Mouse (Mus musculus): ENCODE results near the gene Zfp592.

Zfp592 gene

DNA sequence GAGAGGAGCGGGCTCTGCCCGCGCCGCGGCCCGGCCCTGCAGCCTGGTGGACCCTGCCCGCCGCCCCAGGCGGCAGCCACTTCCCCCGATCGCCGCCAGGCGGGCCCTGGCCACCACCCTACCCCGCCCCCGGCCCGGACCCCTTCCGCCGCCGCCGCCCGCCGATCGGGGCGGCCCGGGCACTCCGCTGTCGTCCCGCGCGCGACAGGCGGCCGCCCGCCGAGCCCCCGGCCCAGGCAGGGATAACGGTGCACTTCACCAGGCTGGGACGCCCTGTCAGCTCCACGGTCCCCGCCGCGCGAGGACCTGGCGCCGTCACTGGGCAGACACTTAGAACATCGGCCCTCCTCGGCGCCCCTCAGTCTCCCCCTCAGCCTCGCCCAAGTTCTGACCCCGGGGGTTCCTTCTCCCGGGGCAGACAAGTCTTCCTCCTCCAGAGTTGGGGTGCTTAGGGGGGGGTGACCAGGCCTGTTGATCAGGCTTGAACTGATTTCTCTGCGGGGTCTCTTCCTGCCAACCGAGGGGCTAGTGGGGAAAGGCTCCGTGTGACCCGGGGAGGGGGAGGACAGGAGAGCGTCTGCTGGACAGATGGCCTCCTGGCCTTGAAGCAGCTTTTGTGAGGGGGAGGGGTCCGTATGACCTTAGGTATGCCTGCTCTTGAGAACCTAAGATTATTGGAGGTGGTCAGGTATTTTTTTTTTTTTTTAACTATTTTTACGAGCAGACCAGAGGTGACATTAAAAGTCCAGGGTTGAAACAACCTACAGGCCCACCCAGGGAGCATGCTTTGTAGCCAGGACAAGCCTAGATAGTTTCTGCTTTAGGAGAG, 567 bp downstream of the Zfp592 start:
- DNase-seq (ENCODE audit: low spot score): peak; percentile 74

DNA sequence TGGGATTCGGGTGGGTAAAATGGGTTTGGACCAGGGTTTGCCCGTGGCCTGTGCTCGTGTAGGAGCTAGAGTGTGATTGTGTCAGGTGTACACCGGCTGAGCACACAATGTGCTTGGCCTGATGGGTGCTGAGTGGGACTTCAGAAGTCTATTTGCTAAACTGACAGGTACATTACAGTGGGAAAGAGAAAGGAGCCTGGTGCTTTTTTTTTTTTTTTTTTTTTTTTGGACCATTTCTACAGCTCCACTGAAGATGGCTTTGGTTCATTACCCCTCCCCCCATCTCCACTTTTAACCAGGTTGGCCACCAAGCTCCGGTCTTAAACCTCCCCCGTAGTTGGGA, 1.2 kb downstream of the Zfp592 start:
- no peak for DNase-seq (ENCODE audit: low spot score)

DNA sequence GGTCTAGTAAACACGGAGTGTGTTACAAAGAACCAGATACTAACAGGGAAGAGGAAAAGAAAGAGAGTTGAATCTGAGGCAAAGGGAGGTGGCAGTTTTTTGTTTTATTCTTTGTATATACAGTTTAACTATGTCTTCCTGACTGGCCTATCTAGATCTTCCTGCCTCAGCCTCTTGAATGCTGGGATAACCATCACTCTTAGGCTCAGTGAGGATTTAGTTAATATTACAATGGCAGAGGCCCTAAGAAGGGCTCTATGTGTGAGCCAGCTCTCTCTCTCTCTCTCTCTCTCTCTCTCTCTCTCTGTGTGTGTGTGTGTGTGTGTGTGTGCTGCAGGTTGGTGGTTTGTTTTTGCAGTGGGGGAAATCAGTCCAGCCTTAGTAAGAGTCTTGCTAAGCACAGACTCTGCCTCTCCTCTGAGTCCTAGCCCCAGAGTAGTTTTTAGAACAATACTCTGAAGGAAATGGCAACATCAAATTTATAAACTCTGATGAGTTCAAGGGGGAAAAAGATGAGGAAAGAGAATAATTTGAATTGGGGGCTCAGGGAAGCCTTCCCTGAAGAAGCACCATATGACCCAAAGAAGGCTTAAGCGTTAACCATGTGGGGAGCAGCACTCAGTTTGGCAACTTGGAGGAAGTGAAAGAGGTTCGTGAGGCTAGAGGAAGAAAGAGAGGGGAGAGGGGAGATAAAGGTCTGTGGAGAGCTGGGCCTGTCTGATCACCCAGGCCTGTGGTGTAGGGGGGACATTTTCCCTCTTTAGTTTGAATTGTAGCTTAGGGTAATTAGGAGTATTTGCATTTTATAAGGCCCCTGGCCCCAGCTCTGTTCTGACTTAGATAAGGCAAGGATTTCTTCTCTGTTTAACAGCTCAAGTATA, 2.0 kb downstream of the Zfp592 start:
- no peak for DNase-seq (ENCODE audit: low spot score)

DNA sequence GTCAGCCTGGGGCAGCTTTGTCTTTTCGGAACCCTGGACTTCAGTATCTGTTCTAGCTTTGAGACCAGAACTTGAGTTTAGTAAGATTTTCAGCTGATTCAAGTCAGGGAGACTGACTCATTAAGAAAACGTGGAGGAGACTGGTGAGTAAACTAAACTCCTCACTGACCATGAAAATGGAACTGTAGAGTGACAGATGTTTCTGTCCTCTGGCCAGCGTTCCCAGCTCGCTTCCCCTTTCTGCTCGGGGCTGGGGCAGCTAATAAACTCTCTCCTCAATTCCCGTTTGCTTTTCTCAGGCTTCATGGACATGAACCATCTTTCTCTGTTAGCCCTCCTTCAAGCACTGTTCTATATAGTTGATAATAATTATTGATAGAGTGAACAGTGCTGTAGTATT, 4.3 kb downstream of the Zfp592 start:
- no peak for DNase-seq (ENCODE audit: low spot score)

DNA sequence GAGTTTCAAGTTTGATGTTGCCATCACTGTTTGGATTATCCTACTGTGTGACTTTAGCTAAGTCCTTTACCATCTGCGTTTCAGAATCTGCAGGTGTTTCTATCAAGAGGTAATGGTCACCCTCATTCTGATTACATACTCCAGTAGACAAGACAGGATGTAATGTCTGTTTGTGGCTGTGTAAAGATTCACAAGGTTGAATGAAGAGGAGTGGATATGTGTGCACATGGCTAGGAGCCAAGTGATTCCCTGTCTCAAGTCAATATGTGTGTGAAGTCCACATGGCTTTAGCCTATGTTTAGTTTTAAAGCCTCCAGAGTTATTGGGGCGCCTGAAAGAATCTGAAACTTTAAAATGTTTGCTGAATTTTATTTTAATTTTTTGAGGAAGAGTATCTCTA, 6.1 kb downstream of the Zfp592 start:
- DNase-seq (ENCODE audit: low spot score): no peak

DNA sequence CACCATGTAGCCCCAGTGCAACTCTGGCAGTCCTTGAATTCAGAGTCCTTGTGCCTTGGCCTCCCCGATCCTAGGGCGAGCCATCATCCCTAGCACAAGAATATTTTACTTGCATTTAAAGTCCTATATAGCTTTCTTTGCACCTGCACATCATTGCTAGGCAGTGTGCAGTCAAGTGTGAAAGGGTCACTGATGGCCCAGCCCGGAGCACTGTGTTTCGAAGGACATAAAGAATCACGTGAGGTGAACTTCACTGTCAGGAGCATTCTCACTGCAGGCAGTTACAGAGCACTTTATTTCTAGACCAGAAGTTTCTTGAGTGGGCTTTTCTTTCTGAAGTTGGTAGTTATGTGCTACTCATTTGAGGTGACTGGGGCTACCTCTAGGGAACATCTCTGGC, 8.4 kb downstream of the Zfp592 start:
- DNase-seq (ENCODE audit: low spot score): no peak

DNA sequence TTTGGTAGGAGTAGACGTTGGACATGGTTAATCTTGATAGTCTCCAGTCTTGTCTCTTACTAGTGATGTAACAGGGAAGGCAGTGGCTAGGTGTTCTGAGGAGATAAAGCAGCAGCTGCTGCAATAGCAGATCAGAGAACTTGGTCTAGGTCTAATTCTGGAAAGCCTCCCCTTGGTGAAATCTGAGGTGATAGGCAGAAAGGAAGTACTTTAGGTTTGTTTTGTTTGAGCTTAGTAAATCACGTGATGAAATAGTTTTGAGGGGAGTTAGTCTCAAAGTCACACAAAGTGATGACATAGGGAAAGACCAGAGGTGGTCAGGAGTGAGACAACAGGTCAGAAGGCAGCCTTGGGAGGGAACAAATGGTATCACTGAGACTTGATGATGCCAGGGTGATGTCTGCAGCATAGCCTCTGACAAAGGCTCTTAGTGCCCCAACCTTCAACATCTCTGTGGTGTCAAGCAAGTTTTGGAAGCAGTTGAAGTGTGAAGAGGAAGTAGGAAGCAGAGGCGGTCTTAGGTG, 11.1 kb downstream of the Zfp592 start:
- DNase-seq (ENCODE audit: low spot score): no peak

DNA sequence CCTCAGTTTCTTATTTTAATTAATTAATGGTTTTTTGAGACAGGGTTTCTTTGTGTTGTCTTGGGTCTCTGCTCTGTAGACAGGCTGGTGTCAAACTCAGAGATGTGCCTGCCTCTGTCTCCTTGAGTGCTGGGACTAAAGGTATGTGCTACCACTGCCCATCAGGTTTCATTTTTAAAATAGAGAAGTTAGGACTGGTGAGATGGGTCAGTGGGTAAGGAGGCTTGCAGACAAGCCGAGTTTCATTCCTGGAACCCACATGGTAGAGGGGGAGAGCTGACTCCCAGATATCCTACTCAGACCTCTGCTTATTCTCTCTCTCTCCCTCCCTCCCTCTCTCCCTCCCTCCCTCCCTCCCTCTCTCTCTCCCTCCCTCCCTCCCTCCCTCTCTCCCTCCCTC, 12.5 kb downstream of the Zfp592 start:
- DNase-seq (ENCODE audit: low spot score): no peak

DNA sequence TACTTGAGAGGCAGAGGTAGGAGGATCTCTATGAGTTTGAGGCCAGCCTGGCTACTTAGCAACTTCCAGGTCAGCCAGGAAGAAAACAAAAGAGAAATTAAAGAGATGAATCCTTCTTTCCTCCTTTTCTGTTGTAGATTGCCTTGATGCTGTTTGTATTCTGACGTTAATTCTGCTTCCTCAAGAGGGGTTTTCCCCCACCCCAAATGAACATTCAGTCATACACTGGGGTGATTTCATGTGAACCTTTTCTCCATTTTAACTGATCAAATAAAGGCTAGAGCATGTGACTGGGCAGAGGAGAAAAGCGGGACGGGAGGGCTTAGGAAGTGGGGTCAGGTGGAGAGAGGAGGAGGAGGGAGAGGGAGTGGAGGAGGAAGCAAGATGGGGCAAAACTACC, 14.8 kb downstream of the Zfp592 start:
- DNase-seq (ENCODE audit: low spot score): no peak

DNA sequence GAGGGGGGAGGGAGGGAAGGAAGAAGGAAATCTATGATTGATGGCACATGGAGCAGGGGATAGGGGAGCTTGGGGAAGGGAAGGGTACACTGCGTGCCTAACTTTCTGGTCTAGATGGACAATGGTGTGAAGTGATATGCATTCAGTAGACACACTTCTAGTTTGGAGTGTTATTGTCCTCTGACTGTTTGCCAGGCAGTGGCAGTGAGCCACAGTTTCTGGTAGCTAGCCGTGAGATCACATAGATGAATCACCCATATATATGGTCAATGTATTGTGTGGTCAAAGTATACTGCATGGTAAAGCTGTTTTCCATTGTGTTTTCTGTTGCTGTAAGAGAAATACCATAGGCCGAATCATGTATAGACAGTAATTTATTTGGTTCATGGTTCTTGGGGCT, 18.1 kb downstream of the Zfp592 start:
- DNase-seq (ENCODE audit: low spot score): no peak

DNA sequence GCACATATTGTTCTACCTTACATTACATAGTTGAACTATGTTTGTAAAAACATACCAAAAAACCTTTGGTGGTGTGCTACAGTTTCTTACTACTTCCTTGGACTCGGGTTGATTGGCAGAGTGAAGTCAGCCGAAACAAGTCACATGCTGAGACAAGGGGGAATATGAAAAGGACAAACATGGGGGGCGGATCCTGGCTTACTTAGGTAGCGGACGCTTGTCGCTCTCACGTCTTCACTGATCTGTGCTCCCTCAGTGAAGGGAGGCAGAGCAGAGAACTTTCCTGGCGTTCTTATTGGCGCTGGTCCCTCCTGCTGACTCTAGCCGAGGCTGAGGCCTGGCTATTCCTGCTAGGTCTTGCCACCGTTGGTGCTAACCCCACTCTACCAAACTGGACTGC, 26.8 kb downstream of the Zfp592 start:
- no peak for DNase-seq (ENCODE audit: low spot score)

DNA sequence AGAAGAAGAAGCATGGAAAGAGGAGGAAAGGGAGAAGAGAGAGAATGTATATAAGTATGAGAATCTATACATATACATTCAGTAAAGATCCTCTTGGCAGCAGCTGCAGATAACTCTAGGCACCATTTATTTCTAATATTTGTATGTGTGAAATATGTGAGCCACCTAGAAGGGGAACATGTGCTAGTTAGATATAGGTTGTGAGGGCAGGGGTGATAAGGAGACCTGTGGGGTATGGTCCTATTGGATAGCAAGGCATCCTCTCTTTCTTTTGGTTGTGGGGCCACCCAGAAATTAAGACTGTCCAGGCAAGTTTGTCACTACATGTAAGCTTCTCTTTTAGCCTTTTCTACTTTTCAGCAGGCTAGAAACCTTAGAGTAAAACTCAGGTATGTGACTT, 29.2 kb downstream of the Zfp592 start:
- no peak for DNase-seq (ENCODE audit: low spot score)

DNA sequence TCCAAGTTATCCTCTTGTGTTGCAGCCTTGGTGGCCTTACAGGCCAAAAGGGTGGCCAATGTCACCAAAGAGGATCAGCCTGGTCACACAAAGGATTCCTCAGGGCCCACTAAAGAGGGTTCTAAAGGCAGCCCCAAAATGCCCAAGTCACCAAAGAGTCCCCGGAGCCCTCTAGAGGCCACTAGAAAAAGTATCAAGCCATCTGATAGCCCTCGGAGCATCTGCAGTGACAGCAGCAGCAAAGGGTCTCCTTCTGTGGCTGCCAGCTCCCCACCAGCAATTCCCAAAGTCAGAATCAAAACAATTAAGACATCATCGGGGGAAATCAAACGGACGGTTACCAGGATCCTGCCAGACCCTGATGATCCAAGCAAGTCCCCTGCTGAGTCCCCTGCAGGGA, 30.6 kb downstream of the Zfp592 start:
- no peak for DNase-seq (ENCODE audit: low spot score)

DNA sequence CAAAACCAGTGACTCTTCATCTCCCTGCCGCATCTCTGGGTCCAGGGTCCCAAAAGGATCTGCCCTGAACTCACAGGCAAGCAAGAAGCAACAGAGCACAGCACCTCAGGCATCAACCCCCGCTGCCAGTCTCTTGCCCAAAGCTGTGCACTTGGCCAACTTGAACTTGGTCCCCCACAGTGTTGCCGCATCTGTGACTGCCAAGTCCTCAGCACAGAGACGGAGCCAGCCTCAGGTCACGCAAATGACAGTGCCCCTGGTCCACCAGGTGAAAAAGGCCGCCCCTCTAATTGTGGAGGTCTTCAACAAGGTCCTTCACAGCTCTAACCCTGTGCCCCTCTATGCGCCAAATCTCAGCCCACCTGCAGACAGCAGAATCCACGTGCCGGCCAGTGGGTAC, 31.2 kb downstream of the Zfp592 start:
- no peak for DNase-seq (ENCODE audit: low spot score)

DNA sequence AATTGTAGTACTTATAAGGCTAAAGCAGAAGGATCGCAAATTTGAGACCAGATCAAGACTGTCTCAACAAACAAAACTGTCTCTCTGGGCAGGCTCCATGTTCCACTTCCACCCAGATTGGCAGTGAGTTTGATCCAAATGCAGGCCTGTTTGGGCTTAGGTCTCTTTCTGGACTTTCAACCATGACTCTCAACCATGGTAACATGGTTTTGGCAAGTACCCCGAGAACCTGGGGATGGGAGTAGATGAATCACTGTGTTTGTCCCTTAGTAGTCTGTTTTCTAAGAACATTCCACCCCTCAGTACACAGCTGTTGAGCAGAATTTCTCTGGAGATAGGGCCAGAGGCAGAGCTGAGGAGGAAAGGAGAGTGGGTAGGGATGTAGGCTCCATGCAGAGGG, 32.3 kb downstream of the Zfp592 start:
- no peak for DNase-seq (ENCODE audit: low spot score)

DNA sequence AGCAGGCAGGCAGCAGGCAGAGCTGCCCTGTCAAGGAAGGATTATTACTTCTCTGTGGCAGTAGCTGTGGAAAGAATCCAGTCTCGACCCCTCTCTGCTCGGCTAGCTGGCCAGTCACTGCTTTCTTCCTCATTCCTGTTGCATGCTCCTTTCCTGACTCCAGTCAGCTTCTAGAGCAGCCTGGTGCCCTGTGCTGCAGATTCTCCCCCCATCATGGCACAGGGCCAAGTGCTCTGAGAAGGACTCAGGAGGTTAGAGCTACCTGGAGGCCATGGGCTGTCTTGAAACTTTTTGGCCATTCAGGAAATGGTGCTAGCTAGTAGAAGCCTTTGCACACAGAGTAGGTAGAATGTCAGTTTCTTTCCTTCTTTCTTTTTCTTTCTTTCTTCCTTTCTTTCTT, 46.2 kb downstream of the Zfp592 start:
- no peak for DNase-seq (ENCODE audit: low spot score)

DNA sequence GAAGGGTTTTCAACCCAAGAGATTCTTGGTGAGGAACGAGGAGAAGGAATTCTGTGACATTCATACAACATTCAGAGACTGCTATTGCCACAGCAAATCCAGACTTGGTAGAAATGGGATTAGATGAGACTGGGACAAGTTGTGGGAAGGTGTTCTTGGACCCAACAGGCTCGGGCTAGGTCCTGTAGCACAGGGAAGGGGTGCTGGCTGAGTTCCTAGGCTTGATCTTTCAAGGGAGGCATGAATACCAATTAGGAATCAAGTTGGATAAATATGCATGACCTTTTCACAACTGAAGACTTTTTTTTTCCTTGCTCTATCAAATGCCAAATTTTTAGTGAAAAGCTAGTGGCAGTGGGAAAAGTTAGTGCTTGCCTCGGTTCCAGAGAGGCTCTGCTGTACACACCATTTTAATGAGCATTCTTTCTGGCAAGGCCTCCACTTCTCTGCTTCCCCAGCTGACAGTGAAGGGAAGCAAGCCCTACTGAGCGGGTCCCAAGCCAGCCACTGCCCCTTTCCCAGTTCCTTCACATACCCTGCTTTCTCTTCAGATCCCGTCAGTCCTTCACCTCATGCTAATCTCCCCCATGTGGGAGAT, 49.6 kb downstream of the Zfp592 start:
- DNase-seq (ENCODE audit: low spot score): no peak

DNA sequence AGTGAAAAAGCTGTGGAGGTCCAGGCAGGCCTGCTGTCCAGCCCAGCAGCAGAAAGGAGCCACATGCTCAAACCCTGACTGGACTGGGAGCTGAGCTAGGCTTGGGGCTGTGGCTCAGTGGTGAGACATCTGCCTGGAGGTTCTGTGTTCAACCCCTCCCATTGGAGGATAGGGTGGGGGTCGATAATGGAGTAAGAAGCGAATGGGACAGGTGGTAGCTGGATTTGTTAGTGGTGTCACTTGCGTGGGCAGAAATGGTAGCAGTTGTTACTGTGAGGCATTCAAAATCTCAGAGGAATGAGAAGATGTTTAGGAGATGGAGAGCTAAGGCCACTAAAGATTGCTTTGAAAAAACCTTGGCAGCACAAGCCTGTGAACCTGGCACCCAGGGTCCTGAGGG, 54.4 kb downstream of the Zfp592 start:
- DNase-seq (ENCODE audit: low spot score): no peak

DNA sequence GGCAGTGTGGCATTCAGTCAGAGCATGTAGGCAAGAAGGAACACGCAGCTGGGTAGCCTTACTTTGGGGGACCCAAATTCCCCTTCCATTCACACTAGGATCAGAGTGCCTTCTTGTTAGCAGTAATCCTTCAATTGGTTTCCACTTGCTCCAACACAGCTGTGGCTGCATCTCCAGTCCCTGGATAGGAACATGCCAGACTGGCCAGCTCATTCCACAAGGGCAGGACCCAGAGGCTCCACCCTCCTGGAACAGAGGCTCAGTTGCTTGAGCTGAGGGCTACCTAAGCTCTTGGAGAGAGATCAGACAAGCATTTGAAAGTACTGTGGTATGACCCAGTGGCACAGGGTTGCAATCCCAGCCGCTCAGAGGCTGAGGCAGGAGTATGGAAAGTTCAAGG, 55.0 kb downstream of the Zfp592 start:
- no peak for DNase-seq (ENCODE audit: low spot score)

DNA sequence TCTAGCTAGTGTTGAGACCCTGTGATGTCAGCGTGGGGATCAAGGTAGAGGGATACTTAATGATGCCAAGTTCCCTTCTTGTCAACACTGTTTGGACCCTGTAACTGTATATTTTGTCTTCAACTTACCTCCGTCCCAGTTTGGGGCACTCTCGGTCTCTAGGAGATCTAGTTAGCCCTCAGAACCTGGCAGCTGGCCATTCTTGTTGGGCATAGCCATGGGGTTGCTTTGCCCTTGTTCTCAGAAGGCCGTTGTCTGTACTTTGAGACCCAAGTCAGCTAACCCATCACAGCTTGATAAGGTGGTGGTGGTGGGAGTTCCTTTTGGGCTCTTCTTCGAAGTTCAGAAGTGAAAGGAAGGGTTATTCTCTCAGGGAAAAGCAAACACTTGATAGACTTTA, 56.5 kb downstream of the Zfp592 start:
- no peak for DNase-seq (ENCODE audit: low spot score)

DNA sequence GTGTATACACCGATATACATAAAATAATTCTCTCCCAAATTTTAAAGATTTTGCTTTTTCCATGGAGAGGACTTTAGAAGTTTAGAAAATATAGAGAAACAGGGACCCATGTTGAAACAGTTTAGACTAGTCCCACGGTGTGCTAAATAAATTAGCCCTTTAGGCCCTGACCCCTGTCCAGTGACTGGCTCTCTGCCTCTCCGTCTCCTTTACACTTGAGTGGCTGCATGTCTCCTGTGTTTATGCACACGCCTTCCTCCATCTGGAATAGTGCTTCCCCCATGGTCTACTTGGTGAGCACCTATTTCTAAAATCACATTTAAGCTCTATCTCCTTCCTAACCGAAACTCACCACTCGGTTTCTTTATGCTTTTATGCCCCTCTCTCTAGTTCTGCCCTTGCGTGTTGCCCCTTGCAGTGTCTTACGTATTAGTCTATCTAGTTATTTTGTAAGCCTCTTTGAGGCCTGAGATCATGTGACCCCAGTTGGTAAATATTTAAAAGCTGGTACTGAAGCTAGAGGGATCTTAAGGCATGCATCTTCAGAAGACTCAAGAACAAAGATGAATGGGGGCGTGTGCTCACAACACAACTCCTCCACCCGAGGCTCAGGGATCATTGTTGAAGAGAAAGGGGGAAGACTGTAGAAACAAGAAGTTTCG, 62.4 kb downstream of the Zfp592 start:
- DNase-seq (ENCODE audit: low spot score): no peak

DNA sequence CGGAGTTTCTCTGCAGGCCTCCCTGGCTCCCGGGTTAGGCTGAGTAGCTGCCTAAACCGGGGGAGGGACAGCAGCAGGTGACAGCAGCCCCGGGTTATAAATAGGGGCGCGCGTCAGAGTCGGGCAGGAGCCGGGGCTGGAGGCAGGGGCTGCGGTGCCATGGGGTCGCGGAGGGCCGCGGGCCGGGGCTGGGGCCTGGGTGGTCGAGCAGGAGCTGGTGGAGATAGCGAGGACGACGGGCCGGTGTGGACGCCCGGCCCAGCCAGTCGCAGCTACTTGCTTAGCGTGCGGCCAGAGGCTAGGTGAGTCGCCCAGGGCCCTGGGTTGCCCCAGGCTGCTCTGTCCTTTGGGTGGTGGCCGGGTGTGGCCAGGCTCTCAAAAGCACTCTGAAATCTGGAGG, 64.0 kb downstream of the Zfp592 start, which contains the start of gene Alpk3:
Alpk3 (plus strand) TSS at position 130 of the 400 bp plus-strand sequence.
- no peak for DNase-seq (ENCODE audit: low spot score)

Data from testis, postnatal 10 days (tissue).